Mouse (Mus musculus) kidney, adult 8-10 months (tissue): ENCODE results near the gene Smpd4.
"Not testable (repeated sequence)": the region's sequence is repeated elsewhere in the genome, so short reads cannot be mapped to it uniquely, and the experiment has no call there.

Experiments used
- DNase-seq, 2 experiments: peaks; one replicate each; pipeline ENCODE4 v3.0.0; 2022

Gene Smpd4

GRCm38 (mm10) chr16:17619198-17620105 is at the start of gene Smpd4:
TSS of gene Smpd4 (plus strand) at chr16:17619354.
- DNase-seq: peak; percentile 83 to 95

- DNase-seq: peak; percentile 66 to 72
Observed at GRCm38 (mm10) chr16:17575870-17576824, 43.0 kb upstream of the Smpd4 start.

GRCm38 (mm10) chr16:17576825-17577215 is 42.3 kb upstream of the Smpd4 start:
- no peak for DNase-seq

GRCm38 (mm10) chr16:17583064-17583463 is 36.1 kb upstream of the Smpd4 start, which contains the start of gene Slc7a4:
TSS of gene Slc7a4 (minus strand) at chr16:17583214.
- no peak for DNase-seq

- DNase-seq: no peak
Observed at GRCm38 (mm10) chr16:17584555-17584954, 34.6 kb upstream of the Smpd4 start.

GRCm38 (mm10) chr16:17590731-17591130 is 28.4 kb upstream of the Smpd4 start:
- no peak for DNase-seq

GRCm38 (mm10) chr16:17600944-17601562 is 18.1 kb upstream of the Smpd4 start:
- no peak for DNase-seq

GRCm38 (mm10) chr16:17604941-17605340 is 14.2 kb upstream of the Smpd4 start:
- DNase-seq: no peak

GRCm38 (mm10) chr16:17605684-17606083 is 13.5 kb upstream of the Smpd4 start:
- no peak for DNase-seq

GRCm38 (mm10) chr16:17611383-17611782 is 7.8 kb upstream of the Smpd4 start:
- no peak for DNase-seq

- DNase-seq: not testable (repeated sequence)
Observed at GRCm38 (mm10) chr16:17614740-17615139, 4.4 kb upstream of the Smpd4 start.

- no peak for DNase-seq
Observed at GRCm38 (mm10) chr16:17616212-17616611, 2.9 kb upstream of the Smpd4 start.

GRCm38 (mm10) chr16:17617922-17618565 is 1.1 kb upstream of the Smpd4 start:
- peak; percentile 31 to 54 for DNase-seq

- no peak for DNase-seq
Observed at GRCm38 (mm10) chr16:17621936-17622335, 2.8 kb downstream of the Smpd4 start.

- DNase-seq: no peak
Observed at GRCm38 (mm10) chr16:17625488-17626268, 6.5 kb downstream of the Smpd4 start.

GRCm38 (mm10) chr16:17626269-17626555 is 7.1 kb downstream of the Smpd4 start:
- DNase-seq: no peak

- no peak for DNase-seq
Observed at GRCm38 (mm10) chr16:17632580-17632979, 13.4 kb downstream of the Smpd4 start.

GRCm38 (mm10) chr16:17633481-17634181 is 14.5 kb downstream of the Smpd4 start:
- no peak for DNase-seq

GRCm38 (mm10) chr16:17636904-17637303 is 17.8 kb downstream of the Smpd4 start:
- DNase-seq: no peak

GRCm38 (mm10) chr16:17637610-17638009 is 18.5 kb downstream of the Smpd4 start:
- no peak for DNase-seq

GRCm38 (mm10) chr16:17638036-17638628 is 19.0 kb downstream of the Smpd4 start:
- no peak for DNase-seq
